Mouse (Mus musculus): ENCODE measurements at regions not wholly inside any gene's neighbourhood (a gene's known extent, or its start where the extent isn't known, plus 50 kb on each side); places are given as distances from the start of the nearest gene placed in this dataset.

- TF ChIP-seq POLR2A (IDR thresholded peaks at IDR 0.05; ENCODE audit: borderline replicate concordance, extremely low read depth, insufficient read depth, insufficient read length, poor library complexity, severe bottlenecking), result no peak
- TF ChIP-seq CTCF (IDR thresholded peaks at IDR 0.05; ENCODE audit: borderline replicate concordance, extremely low read depth, insufficient read depth, insufficient read length), result no peak
- DNase-seq (ENCODE audit: low read depth), result no peak
These were observed 236.0 kb downstream of the Zfp704 start for GRCm38 (mm10) chr3:9373896-9374295.

- no peak for DNase-seq (ENCODE audit: low read depth)
- TF ChIP-seq POLR2A (IDR thresholded peaks at IDR 0.05; ENCODE audit: borderline replicate concordance, extremely low read depth, insufficient read depth, insufficient read length, poor library complexity, severe bottlenecking) (no peak), CTCF (IDR thresholded peaks at IDR 0.05; ENCODE audit: borderline replicate concordance, extremely low read depth, insufficient read depth, insufficient read length) (no peak; the same call in 1 of the 2 replicates)
These were observed 239.8 kb downstream of the Zfp704 start for GRCm38 (mm10) chr3:9370096-9370495.

GRCm38 (mm10) chr3:9365791-9366190, 244.1 kb downstream of the Zfp704 start:
- no peak for DNase-seq (ENCODE audit: low read depth)
- no peak for TF ChIP-seq CTCF (IDR thresholded peaks at IDR 0.05; ENCODE audit: borderline replicate concordance, extremely low read depth, insufficient read depth, insufficient read length)
- no peak for TF ChIP-seq POLR2A (IDR thresholded peaks at IDR 0.05; ENCODE audit: borderline replicate concordance, extremely low read depth, insufficient read depth, insufficient read length, poor library complexity, severe bottlenecking)

- DNase-seq (ENCODE audit: low read depth), result no peak
These were observed 250.7 kb downstream of the Zfp704 start for GRCm38 (mm10) chr3:9359186-9359585.

GRCm38 (mm10) chr3:9358111-9358510, 251.8 kb downstream of the Zfp704 start:
- DNase-seq (ENCODE audit: low read depth), result no peak
- no peak for TF ChIP-seq CTCF (IDR thresholded peaks at IDR 0.05; ENCODE audit: borderline replicate concordance, extremely low read depth, insufficient read depth, insufficient read length)
- no peak for TF ChIP-seq POLR2A (IDR thresholded peaks at IDR 0.05; ENCODE audit: borderline replicate concordance, extremely low read depth, insufficient read depth, insufficient read length, poor library complexity, severe bottlenecking)

More at GRCm38 (mm10) chr3:9359186-9359585, 250.7 kb downstream of the Zfp704 start:
- no peak for TF ChIP-seq POLR2A (IDR thresholded peaks at IDR 0.05; ENCODE audit: borderline replicate concordance, extremely low read depth, insufficient read depth, insufficient read length, poor library complexity, severe bottlenecking)
- TF ChIP-seq CTCF (IDR thresholded peaks at IDR 0.05; ENCODE audit: borderline replicate concordance, extremely low read depth, insufficient read depth, insufficient read length), result no peak

GRCm38 (mm10) chr3:9357639-9358038, 252.2 kb downstream of the Zfp704 start:
- TF ChIP-seq POLR2A (IDR thresholded peaks at IDR 0.05; ENCODE audit: borderline replicate concordance, extremely low read depth, insufficient read depth, insufficient read length, poor library complexity, severe bottlenecking) (no peak), CTCF (IDR thresholded peaks at IDR 0.05; ENCODE audit: borderline replicate concordance, extremely low read depth, insufficient read depth, insufficient read length) (no peak)
- no peak for DNase-seq (ENCODE audit: low read depth)

- no peak for TF ChIP-seq POLR2A (IDR thresholded peaks at IDR 0.05; ENCODE audit: borderline replicate concordance, extremely low read depth, insufficient read depth, insufficient read length, poor library complexity, severe bottlenecking)
- TF ChIP-seq CTCF (IDR thresholded peaks at IDR 0.05; ENCODE audit: borderline replicate concordance, extremely low read depth, insufficient read depth, insufficient read length), result no peak
- no peak for DNase-seq (ENCODE audit: low read depth)
These were observed 254.0 kb downstream of the Zfp704 start for GRCm38 (mm10) chr3:9355875-9356274.

GRCm38 (mm10) chr3:9354756-9355155, 255.1 kb downstream of the Zfp704 start:
- TF ChIP-seq POLR2A (IDR thresholded peaks at IDR 0.05; ENCODE audit: borderline replicate concordance, extremely low read depth, insufficient read depth, insufficient read length, poor library complexity, severe bottlenecking), result no peak
- TF ChIP-seq CTCF (IDR thresholded peaks at IDR 0.05; ENCODE audit: borderline replicate concordance, extremely low read depth, insufficient read depth, insufficient read length), result no peak
- DNase-seq (ENCODE audit: low read depth), result no peak

- no peak for DNase-seq (ENCODE audit: low read depth)
- TF ChIP-seq CTCF (IDR thresholded peaks at IDR 0.05; ENCODE audit: borderline replicate concordance, extremely low read depth, insufficient read depth, insufficient read length) (no peak), POLR2A (IDR thresholded peaks at IDR 0.05; ENCODE audit: borderline replicate concordance, extremely low read depth, insufficient read depth, insufficient read length, poor library complexity, severe bottlenecking) (no peak)
These were observed 257.6 kb downstream of the Zfp704 start for GRCm38 (mm10) chr3:9352251-9352650.

GRCm38 (mm10) chr3:9349822-9350221, 260.1 kb downstream of the Zfp704 start:
- no peak for DNase-seq (ENCODE audit: low read depth)
- TF ChIP-seq POLR2A (IDR thresholded peaks at IDR 0.05; ENCODE audit: borderline replicate concordance, extremely low read depth, insufficient read depth, insufficient read length, poor library complexity, severe bottlenecking) (no peak), CTCF (IDR thresholded peaks at IDR 0.05; ENCODE audit: borderline replicate concordance, extremely low read depth, insufficient read depth, insufficient read length) (no peak)

- TF ChIP-seq POLR2A (IDR thresholded peaks at IDR 0.05; ENCODE audit: borderline replicate concordance, extremely low read depth, insufficient read depth, insufficient read length, poor library complexity, severe bottlenecking), result no peak
- TF ChIP-seq CTCF (IDR thresholded peaks at IDR 0.05; ENCODE audit: borderline replicate concordance, extremely low read depth, insufficient read depth, insufficient read length), result no peak
- DNase-seq (ENCODE audit: low read depth), result peak; percentile 74
These were observed 262.4 kb downstream of the Zfp704 start for GRCm38 (mm10) chr3:9347446-9347860.

- no peak for TF ChIP-seq CTCF (IDR thresholded peaks at IDR 0.05; ENCODE audit: borderline replicate concordance, extremely low read depth, insufficient read depth, insufficient read length)
- no peak for TF ChIP-seq POLR2A (IDR thresholded peaks at IDR 0.05; ENCODE audit: borderline replicate concordance, extremely low read depth, insufficient read depth, insufficient read length, poor library complexity, severe bottlenecking)
- peak; percentile 53 for DNase-seq (ENCODE audit: low read depth)
These were observed 262.9 kb downstream of the Zfp704 start for GRCm38 (mm10) chr3:9346857-9347445.
